Mouse (Mus musculus) kidney, postnatal 0 days (tissue): ENCODE results near the gene Arhgef25. TPM values are rescaled to one million over a fixed set of nuclear protein-coding genes. Genes with fewer than 3 reads are reported as not detected.

Experiments
- ATAC-seq: fragments of 200-750 bp; cut with Nextera tagmentation; replicated peaks from 2 replicates; pipeline ENCODE4 v1.8.0; 2017; ENCODE audit warnings: low read depth, moderate number of reproducible peaks, moderate TSS enrichment, moderate library complexity; ENCODE audit not compliant: low FRiP score
- DNase-seq: peaks from one replicate; pipeline ENCODE4 v3.0.0-alpha.2; 2016; ENCODE audit warnings: low spot score
- H3K27ac ChIP-seq: fragments of 300-500 bp; sonication (generic); 2 replicates; pipeline ENCODE4 v1.5.1; 2014; ENCODE audit warnings: mild to moderate bottlenecking
- H3K27me3 ChIP-seq: fragments of 300-500 bp; sonication (generic); 2 replicates; pipeline ENCODE4 v1.6.1; 2014; ENCODE audit warnings: low read length, mixed read lengths; ENCODE audit not compliant: insufficient read depth
- H3K36me3 ChIP-seq: fragments of 300-500 bp; sonication (generic); 2 replicates; pipeline ENCODE4 v1.6.1; 2014; ENCODE audit warnings: low read length, mixed read lengths; ENCODE audit not compliant: insufficient read depth
- H3K4me1 ChIP-seq: fragments of 300-500 bp; sonication (generic); replicated peaks from 2 replicates; pipeline ENCODE4 v1.6.1; 2014; ENCODE audit warnings: antibody characterized with exemption, low read length, mixed read lengths; ENCODE audit not compliant: insufficient read depth
- H3K4me2 ChIP-seq: fragments of 300-500 bp; sonication (generic); 2 replicates; pipeline ENCODE4 v1.6.1; 2014; ENCODE audit warnings: mild to moderate bottlenecking, low read length, moderate library complexity, mixed read lengths
- H3K4me3 ChIP-seq: fragments of 300-500 bp; sonication (generic); replicated peaks from 2 replicates; pipeline ENCODE4 v1.5.1; 2014; ENCODE audit warnings: low read depth, low read length
- H3K9ac ChIP-seq: fragments of 300-500 bp; sonication (generic); 2 replicates; pipeline ENCODE4 v1.6.1; 2014; ENCODE audit warnings: low read depth, low read length
- H3K9me3 ChIP-seq: fragments of 300-500 bp; sonication (generic); replicated peaks from 2 replicates; pipeline ENCODE4 v1.6.1; 2016; ENCODE audit warnings: low read length, inconsistent platforms, mixed read lengths
- CTCF ChIP-seq: IDR thresholded peaks from 2 replicates; pipeline ENCODE4 v1.5.1; 2016; ENCODE audit warnings: antibody characterized with exemption, low read depth, mild to moderate bottlenecking, moderate library complexity
- WGBS: fragments of 180-500 bp; shearing (Covaris S2); extraction: QIAGEN DNeasy Blood & Tissue Kit; methylation state at CpG from one replicate; pipeline ENCODE4 v1.1.7; 2014; 5-methylcytosine and 5-hydroxymethylcytosine counted together
- polyA plus RNA-seq: library from polyadenylated mRNA; unstranded; fragments of >200 nt; fragmentation: Nextera tagmentation; extraction: Ambion mirVana; gene quantifications from 2 replicates; pipeline ENCODE4 v1.2.1, GENCODE M21; 2015

Gene Arhgef25
- polyA plus RNA-seq, 1 experiment from 2014 or later, result 29.0 TPM

DNA sequence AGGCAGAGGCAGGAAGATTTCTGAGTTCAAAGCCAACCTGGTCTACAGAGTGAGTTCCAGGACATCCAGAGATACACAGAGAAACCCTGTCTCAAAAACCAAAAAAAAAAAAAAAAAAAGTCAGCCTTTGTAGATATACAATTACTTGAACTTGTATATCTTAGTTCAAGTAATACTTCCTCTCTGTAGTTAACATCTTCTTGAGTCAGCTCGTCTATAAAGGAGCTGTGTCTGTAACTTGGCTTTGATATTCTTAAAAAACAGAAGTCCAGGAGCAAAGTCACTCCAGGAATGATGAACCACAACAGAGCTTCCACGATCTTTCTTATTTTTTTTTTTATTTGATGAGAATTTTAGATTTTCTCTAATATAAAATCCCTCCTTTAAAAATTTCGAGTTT is 29.2 kb downstream of the Arhgef25 start:
- Histone ChIP-seq H3K27ac (no peak overlapping the region), H3K9me3 (no peaks in the 10 kb centered on the region), H3K4me2 (no peak overlapping the region), H3K36me3 (no peaks in the 10 kb centered on the region), H3K9ac (no peak overlapping the region), H3K4me3 (no peak overlapping the region), H3K27me3 (no peaks in the 10 kb centered on the region), H3K4me1 (peaks cover 5% of the 10 kb centered on the region; the same call in 1 of the 2 replicates)
- ATAC-seq (no peak), DNase-seq (no peak)
- 70% methylated on average over 3 of the region's 3 CpGs for WGBS
- no peak for TF ChIP-seq CTCF

DNA sequence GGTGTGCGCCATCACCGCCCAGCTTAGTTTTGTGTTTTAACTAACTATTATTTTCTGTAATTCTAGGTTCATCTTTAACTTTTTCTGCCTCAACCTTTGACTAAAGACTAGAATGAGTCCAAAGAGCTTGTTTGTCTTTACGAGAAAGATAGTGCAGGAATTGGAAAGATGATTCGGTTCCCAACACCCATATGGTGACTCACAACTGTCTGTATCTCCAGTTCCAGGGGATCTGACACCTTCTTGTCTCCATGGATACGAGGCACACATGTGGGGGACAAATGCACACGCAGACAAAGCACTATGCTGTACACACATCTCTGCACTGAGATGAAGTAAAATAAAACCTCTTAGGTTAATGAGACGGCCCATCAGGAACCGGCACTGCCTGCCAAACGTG is 29.8 kb downstream of the Arhgef25 start:
- TF ChIP-seq CTCF, result no peak
- Histone ChIP-seq H3K4me1 (no peaks in the 10 kb centered on the region), H3K4me3 (no peak overlapping the region), H3K27me3 (no peaks in the 10 kb centered on the region), H3K27ac (no peak overlapping the region), H3K36me3 (no peaks in the 10 kb centered on the region), H3K9me3 (no peaks in the 10 kb centered on the region), H3K4me2 (no peak overlapping the region), H3K9ac (no peak overlapping the region)
- ATAC-seq (no peak), DNase-seq (no peak)
- 73% methylated on average over 9 of the region's 9 CpGs for WGBS

- Histone ChIP-seq H3K36me3 (no peaks in the 10 kb centered on the region), H3K27me3 (no peaks in the 10 kb centered on the region), H3K9me3 (no peaks in the 10 kb centered on the region), H3K27ac (no peak overlapping the region), H3K4me2 (no peak overlapping the region), H3K4me3 (no peak overlapping the region), H3K4me1 (no peaks in the 10 kb centered on the region), H3K9ac (no peak overlapping the region)
- DNase-seq, result no peak
- TF ChIP-seq CTCF, result no peak
- 70% methylated on average over 3 of the region's 3 CpGs for WGBS
- ATAC-seq, result no peak
Observed at GRCm38 (mm10) chr10:127158471-127158870, 31.4 kb downstream of the Arhgef25 start.

DNA sequence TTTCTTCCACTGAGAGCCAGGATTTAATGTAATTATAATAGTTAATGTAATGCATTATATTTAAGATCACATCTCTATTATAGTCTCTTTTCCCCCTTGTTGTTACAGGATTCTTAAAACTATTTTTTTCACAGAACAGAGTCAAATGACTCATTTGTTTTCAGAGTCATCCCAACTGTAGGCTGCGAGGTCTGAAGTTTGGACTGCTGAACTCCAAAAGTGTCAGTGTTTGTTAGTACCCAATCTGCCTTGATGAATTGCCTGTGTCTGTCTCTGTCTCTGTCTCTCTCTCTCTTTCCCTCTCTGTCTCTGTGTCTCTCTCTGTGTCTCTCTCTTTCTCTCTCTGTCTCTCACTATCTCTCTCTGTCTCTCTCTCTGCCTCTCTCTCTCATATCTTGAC is 33.4 kb downstream of the Arhgef25 start:
- TF ChIP-seq CTCF, result no peak
- Histone ChIP-seq H3K4me1 (no peaks in the 10 kb centered on the region), H3K4me2 (no peak overlapping the region), H3K4me3 (no peak overlapping the region), H3K27ac (no peak overlapping the region), H3K9ac (no peak overlapping the region), H3K9me3 (no peaks in the 10 kb centered on the region), H3K27me3 (no peaks in the 10 kb centered on the region), H3K36me3 (no peaks in the 10 kb centered on the region)
- DNase-seq, result no peak
- 60% methylated on average over 1 of the region's 1 CpGs for WGBS
- ATAC-seq, result no peak

- H3K4me3 ChIP-seq, result no peak overlapping the region
- no peaks in the 10 kb centered on the region for H3K4me1 ChIP-seq
- ATAC-seq (no peak), DNase-seq (no peak)
- no peaks in the 10 kb centered on the region for H3K27me3 ChIP-seq
- TF ChIP-seq CTCF, result no peak
- H3K27ac ChIP-seq, result peak overlapping the region; percentile 83; the same call in 1 of the 2 replicates
- no peak overlapping the region for H3K4me2 ChIP-seq
- no peaks in the 10 kb centered on the region for H3K9me3 ChIP-seq
- 60% methylated on average over 1 of the region's 1 CpGs for WGBS
- H3K36me3 ChIP-seq, result no peaks in the 10 kb centered on the region
- H3K9ac ChIP-seq, result no peak overlapping the region
Observed at GRCm38 (mm10) chr10:127156089-127156488, 33.8 kb downstream of the Arhgef25 start.

GRCm38 (mm10) chr10:127154652-127155051 is 35.2 kb downstream of the Arhgef25 start:
- Histone ChIP-seq H3K4me3 (no peak overlapping the region), H3K36me3 (no peaks in the 10 kb centered on the region), H3K4me2 (no peak overlapping the region), H3K27me3 (no peaks in the 10 kb centered on the region), H3K27ac (peak overlapping the region; percentile 83), H3K4me1 (no peaks in the 10 kb centered on the region), H3K9ac (no peak overlapping the region), H3K9me3 (no peaks in the 10 kb centered on the region)
- DNase-seq (no peak), ATAC-seq (peak; percentile 44; the same call in 1 of the 2 replicates)
- WGBS, result 63% methylated on average over 5 of the region's 5 CpGs
- no peak for TF ChIP-seq CTCF

GRCm38 (mm10) chr10:127154241-127154640 is 35.6 kb downstream of the Arhgef25 start:
- peak; percentile 85 for ATAC-seq

More at GRCm38 (mm10) chr10:127154241-127154640, 35.6 kb downstream of the Arhgef25 start:
- no peaks in the 10 kb centered on the region for H3K9me3 ChIP-seq
- H3K9ac ChIP-seq, result no peak overlapping the region
- no peaks in the 10 kb centered on the region for H3K27me3 ChIP-seq
- H3K4me3 ChIP-seq, result no peak overlapping the region
- peak; percentile 40 for DNase-seq
- H3K27ac ChIP-seq, result peak overlapping the region; percentile 83
- H3K4me2 ChIP-seq, result no peak overlapping the region
- no peaks in the 10 kb centered on the region for H3K36me3 ChIP-seq
- WGBS, result 58% methylated on average over 2 of the region's 2 CpGs
- no peaks in the 10 kb centered on the region for H3K4me1 ChIP-seq
- no peak for TF ChIP-seq CTCF
